Mouse (Mus musculus) forebrain, postnatal 0 days (tissue): Measurements from ENCODE around the gene Akap13. TPM values are rescaled to one million over a fixed set of nuclear protein-coding genes. Genes with fewer than 3 reads are reported as not detected.

Experiments used
- ATAC-seq: fragments of 200-750 bp; cut with Nextera tagmentation; 2 replicates; pipeline ENCODE4 v1.8.0; 2017; ENCODE audit warnings: mild to moderate bottlenecking, moderate library complexity
- DNase-seq: peaks from one replicate; pipeline ENCODE4 v3.0.0-alpha.2; 2015
- H3K27ac ChIP-seq: fragments of 300-500 bp; sonication (generic); 2 replicates; pipeline ENCODE4 v1.5.1; 2014; ENCODE audit warnings: low read depth, mild to moderate bottlenecking, antibody characterized with exemption, low read length, moderate library complexity, mixed read lengths
- H3K27me3 ChIP-seq: fragments of 300-500 bp; sonication (generic); 2 replicates; pipeline ENCODE4 v1.6.1; 2014; ENCODE audit warnings: mild to moderate bottlenecking, low read length, mixed read lengths; ENCODE audit not compliant: insufficient read depth
- H3K36me3 ChIP-seq: fragments of 300-500 bp; sonication (generic); 2 replicates; pipeline ENCODE4 v1.6.1; 2014; ENCODE audit warnings: mild to moderate bottlenecking, moderate library complexity; ENCODE audit not compliant: insufficient read depth
- H3K4me1 ChIP-seq: fragments of 300-500 bp; sonication (generic); 2 replicates; pipeline ENCODE4 v1.6.1; 2014; ENCODE audit warnings: antibody characterized with exemption; ENCODE audit not compliant: insufficient read depth
- H3K4me2 ChIP-seq: fragments of 300-500 bp; sonication (generic); 2 replicates; pipeline ENCODE4 v1.6.1; 2014; ENCODE audit warnings: low read depth, mild to moderate bottlenecking, moderate library complexity
- H3K4me3 ChIP-seq: fragments of 300-500 bp; sonication (generic); 2 replicates; pipeline ENCODE4 v1.5.1; 2014; ENCODE audit warnings: low read depth, low read length, mixed read lengths
- H3K9ac ChIP-seq: fragments of 300-500 bp; sonication (generic); 2 replicates; pipeline ENCODE4 v1.6.1; 2014; ENCODE audit warnings: mild to moderate bottlenecking
- H3K9me3 ChIP-seq: fragments of 300-500 bp; sonication (generic); 2 replicates; pipeline ENCODE4 v1.6.1; 2016; ENCODE audit warnings: low read length
- CTCF ChIP-seq: sonication (generic); IDR thresholded peaks from 2 replicates; pipeline ENCODE4 v1.5.1; 2016; ENCODE audit warnings: antibody characterized with exemption, control low read depth, low read depth
- WGBS: fragments of 180-500 bp; shearing (Covaris S2); extraction: QIAGEN DNeasy Blood & Tissue Kit; methylation state at CpG from one replicate; pipeline ENCODE4 v1.1.7; 2014; 5-methylcytosine and 5-hydroxymethylcytosine counted together
- polyA plus RNA-seq: library from polyadenylated mRNA; unstranded; fragments of >200 nt; fragmentation: Nextera tagmentation; extraction: Ambion mirVana; gene quantifications from 2 replicates; pipeline ENCODE4 v1.2.1, GENCODE M21; 2015
- total RNA-seq: library from RNA; depleted of rRNA; stranded (reverse); fragments of >200 nt; gene quantifications from 2 replicates; pipeline ENCODE4 v1.2.3, GENCODE M21; 2014

Gene Akap13
- total and polyA plus RNA-seq, 2 experiments from 2014 or later, result 9.1 to 16.2 TPM

DNA sequence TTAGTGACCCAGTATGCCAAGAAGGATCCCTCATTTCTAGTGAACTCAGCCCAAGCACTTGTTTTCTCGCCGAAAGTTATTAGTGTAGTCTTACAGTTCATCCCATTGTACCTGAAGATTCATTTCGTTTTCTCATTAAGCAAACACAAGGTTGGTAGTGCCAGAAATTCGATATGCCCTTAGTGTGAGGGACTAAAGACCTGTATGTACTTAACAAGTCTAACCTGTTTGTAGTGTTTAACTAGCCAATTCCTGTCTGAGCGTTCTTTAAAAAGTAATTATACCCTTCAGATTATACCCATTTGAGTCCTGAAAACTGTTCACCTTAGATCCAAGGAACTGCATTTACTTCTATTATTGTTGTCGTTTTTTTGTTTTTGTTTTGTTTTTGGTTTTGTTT lies 130.1 kb downstream of the Akap13 start:
- H3K4me3 ChIP-seq, result no peak overlapping the region
- no peak for TF ChIP-seq CTCF
- ATAC-seq (no peak), DNase-seq (no peak)
- H3K9me3 ChIP-seq, result no peaks in the 10 kb centered on the region
- no peak overlapping the region for H3K9ac ChIP-seq
- WGBS, result 91% methylated on average over 6 of the region's 6 CpGs
- H3K4me1 ChIP-seq, result no peaks in the 10 kb centered on the region
- H3K27ac ChIP-seq, result no peak overlapping the region
- no peaks in the 10 kb centered on the region for H3K27me3 ChIP-seq
- no peaks in the 10 kb centered on the region for H3K36me3 ChIP-seq
- no peak overlapping the region for H3K4me2 ChIP-seq

- no peak for TF ChIP-seq CTCF
- Histone ChIP-seq H3K9ac (no peak overlapping the region), H3K4me2 (no peak overlapping the region), H3K9me3 (no peaks in the 10 kb centered on the region), H3K27ac (no peak overlapping the region), H3K4me1 (no peaks in the 10 kb centered on the region), H3K27me3 (no peaks in the 10 kb centered on the region), H3K36me3 (no peaks in the 10 kb centered on the region), H3K4me3 (no peak overlapping the region)
- 82% methylated on average over 14 of the region's 14 CpGs for WGBS
- ATAC-seq (no peak), DNase-seq (no peak)
These were observed 130.8 kb downstream of the Akap13 start for GRCm38 (mm10) chr7:75586113-75586512.

- no peak overlapping the region for H3K4me3 ChIP-seq
- H3K27ac ChIP-seq, result no peak overlapping the region
- H3K9me3 ChIP-seq, result no peaks in the 10 kb centered on the region
- H3K36me3 ChIP-seq, result no peaks in the 10 kb centered on the region
- H3K9ac ChIP-seq, result no peak overlapping the region
- DNase-seq, result no peak
- H3K4me2 ChIP-seq, result no peak overlapping the region
- no peak for ATAC-seq
- WGBS, result 93% methylated on average over 5 of the region's 5 CpGs
- H3K4me1 ChIP-seq, result no peaks in the 10 kb centered on the region
- H3K27me3 ChIP-seq, result no peaks in the 10 kb centered on the region
- no peak for TF ChIP-seq CTCF
These were observed 132.4 kb downstream of the Akap13 start for GRCm38 (mm10) chr7:75587727-75588126.

- Histone ChIP-seq H3K4me1 (no peaks in the 10 kb centered on the region), H3K36me3 (no peaks in the 10 kb centered on the region), H3K9ac (no peak overlapping the region), H3K27ac (no peak overlapping the region), H3K4me2 (no peak overlapping the region), H3K27me3 (no peaks in the 10 kb centered on the region), H3K9me3 (no peaks in the 10 kb centered on the region), H3K4me3 (no peak overlapping the region)
- ATAC-seq (no peak), DNase-seq (no peak)
- TF ChIP-seq CTCF, result no peak
- WGBS, result 95% methylated on average over 8 of the region's 8 CpGs
These were observed 134.1 kb downstream of the Akap13 start for GRCm38 (mm10) chr7:75589304-75589973.

- H3K4me3 ChIP-seq, result no peak overlapping the region
- no peak overlapping the region for H3K4me2 ChIP-seq
- no peak overlapping the region for H3K9ac ChIP-seq
- no peak for TF ChIP-seq CTCF
- ATAC-seq, result no peak
- no peak overlapping the region for H3K27ac ChIP-seq
- WGBS, result 83% methylated on average over 1 of the region's 1 CpGs
- no peaks in the 10 kb centered on the region for H3K4me1 ChIP-seq
- no peaks in the 10 kb centered on the region for H3K36me3 ChIP-seq
- no peaks in the 10 kb centered on the region for H3K27me3 ChIP-seq
- H3K9me3 ChIP-seq, result no peaks in the 10 kb centered on the region
- no peak for DNase-seq
These were observed 136.6 kb downstream of the Akap13 start for GRCm38 (mm10) chr7:75591961-75592360.

- WGBS, result 75% methylated on average over 5 of the region's 5 CpGs
- Histone ChIP-seq H3K4me2 (no peak overlapping the region), H3K27me3 (no peaks in the 10 kb centered on the region), H3K9ac (no peak overlapping the region), H3K4me1 (no peaks in the 10 kb centered on the region), H3K27ac (no peak overlapping the region), H3K36me3 (no peaks in the 10 kb centered on the region), H3K9me3 (no peaks in the 10 kb centered on the region), H3K4me3 (no peak overlapping the region)
- no peak for DNase-seq
- ATAC-seq, result no peak
- no peak for TF ChIP-seq CTCF
These were observed 139.5 kb downstream of the Akap13 start for GRCm38 (mm10) chr7:75594801-75595200.

- H3K9me3 ChIP-seq, result no peaks in the 10 kb centered on the region
- no peak for TF ChIP-seq CTCF
These were observed 139.9 kb downstream of the Akap13 start for GRCm38 (mm10) chr7:75595268-75595667.

More at GRCm38 (mm10) chr7:75595268-75595667, 139.9 kb downstream of the Akap13 start:
- Histone ChIP-seq H3K27ac (no peak overlapping the region), H3K4me2 (no peak overlapping the region), H3K4me1 (no peaks in the 10 kb centered on the region), H3K4me3 (no peak overlapping the region), H3K36me3 (no peaks in the 10 kb centered on the region), H3K27me3 (no peaks in the 10 kb centered on the region), H3K9ac (no peak overlapping the region)
- DNase-seq (no peak), ATAC-seq (no peak)
